In genomic region chr6:86907191-86907590, GRCm38 (mm10) we compare ENCODE assay signal across 24 mouse cellular contexts. TPM values are rescaled to one million over a fixed set of nuclear protein-coding genes. Genes with fewer than 3 reads are reported as not detected.
DNase-seq lines count a peak whose midpoint lies in the region; ATAC-seq and TF ChIP-seq lines count a peak whose summit lies in the region.
"Had no signal": no experiment of that assay in that cellular context is flagged by ENCODE, and none has a peak within 500 bp of the region (broad histone marks: within the 10 kb centered on the region; RNA-seq: fewer than 3 reads in every experiment).

No protein-coding gene starts in this region.

- WGBS in liver, embryonic 14.5 days (ENCODE audit: insufficient replicate concordance) = 39% methylated on average over 2 of the region's 2 CpGs

- peak; percentile 34; the same call in 1 of the 2 replicates for TF ChIP-seq EP300 in liver, embryonic 14.5 days (IDR thresholded peaks at IDR 0.05; ENCODE audit: low read depth)

- no peak for DNase-seq in layer of hippocampus, adult 2 months (ENCODE audit: low spot score in 2 of 2)
- no peak for DNase-seq in layer of hippocampus, postnatal 10 days (ENCODE audit: low spot score in 2 of 2)
- peak in 1 of 3 experiments; percentile 13 for DNase-seq in liver, embryonic 14.5 days (ENCODE audit: low read depth in 3 of 3, low spot score in 3 of 3)
- no peak for DNase-seq in liver
- DNase-seq in urinary bladder, adult 2 months (ENCODE audit: low spot score) = no peak
- DNase-seq: adrenal gland, adult 2 months; adrenal gland, postnatal 14 days; B cell, adult 2 months; cerebellum, adult 11 months; cerebellum, adult 9-11 months; cerebellum, postnatal 25 days; forebrain, postnatal 0 days; gastrocnemius, adult 2 months; gastrocnemius, postnatal 14 days; heart, postnatal 14 days; heart, postnatal 4 days had no signal

- H3K4me3 ChIP-seq in layer of hippocampus, adult 2 months = no peak overlapping the region
- no peak overlapping the region for H3K4me3 ChIP-seq in liver, embryonic 14.5 days (ENCODE audit: insufficient read depth in 1 of 2, low read depth in 2 of 2, low read length in 2 of 2)
- H3K4me3 ChIP-seq: embryonic facial prominence, embryonic 12.5 days; embryonic facial prominence, embryonic 15.5 days; gastrocnemius, adult 2 months; heart, embryonic 13.5 days had no signal

- ATAC-seq in liver, embryonic 14.5 days (ENCODE audit: insufficient read depth) = peak; percentile 50; the same call in 1 of the 2 replicates
- 0 out of 2 replicates have a peak, but pooled peaks have one; percentile 51 for ATAC-seq in megakaryocyte-erythroid progenitor cell, adult 5-6 weeks (replicated peaks; ENCODE audit: low FRiP score, low TSS enrichment, poor library complexity, severe bottlenecking)
- ATAC-seq: forebrain, embryonic 14.5 days; forebrain, postnatal 0 days had no signal

- no peak overlapping the region for H3K4me2 ChIP-seq in liver, embryonic 14.5 days (ENCODE audit: low read depth)
- H3K4me2 ChIP-seq: embryonic facial prominence, embryonic 12.5 days; embryonic facial prominence, embryonic 15.5 days; heart, embryonic 13.5 days; hindbrain, embryonic 14.5 days had no signal

- no peak overlapping the region for H3K9ac ChIP-seq in liver, embryonic 14.5 days (replicated peaks)
- H3K9ac ChIP-seq: embryonic facial prominence, embryonic 12.5 days; embryonic facial prominence, embryonic 15.5 days; forebrain, postnatal 0 days; heart, embryonic 13.5 days; hindbrain, embryonic 14.5 days had no signal

- H3K27ac ChIP-seq in layer of hippocampus, adult 2 months = peak overlapping the region; percentile 62; the same call in 1 of the 2 replicates
- no peak overlapping the region for H3K27ac ChIP-seq in liver, embryonic 14.5 days
- H3K27ac ChIP-seq: embryonic facial prominence, embryonic 12.5 days; embryonic facial prominence, embryonic 15.5 days; heart, embryonic 13.5 days; hindbrain, embryonic 14.5 days had no signal

- no peaks in the 10 kb centered on the region for H3K36me3 ChIP-seq in liver, embryonic 14.5 days (replicated peaks; ENCODE audit: control insufficient read depth, insufficient read depth, low read depth)
- H3K36me3 ChIP-seq: embryonic facial prominence, embryonic 12.5 days; embryonic facial prominence, embryonic 15.5 days had no signal

- peaks cover 0 to 2% of the 10 kb centered on the region in 2 experiments; a peak in 2 of 4 replicates for H3K4me1 ChIP-seq in liver, embryonic 14.5 days (replicated peaks; ENCODE audit: control insufficient read depth in 2 of 2, insufficient read depth in 2 of 2, low read length in 1 of 2)
- H3K4me1 ChIP-seq: embryonic facial prominence, embryonic 12.5 days; embryonic facial prominence, embryonic 15.5 days had no signal

- no peak for TF ChIP-seq CTCF in layer of hippocampus, adult 2 months (conservative IDR thresholded peaks at IDR 0.05)
- TF ChIP-seq CTCF in liver, embryonic 14.5 days (IDR thresholded peaks at IDR 0.05; ENCODE audit: low read depth) = no peak

- no peaks in the 10 kb centered on the region for H3K9me3 ChIP-seq in liver, embryonic 14.5 days (ENCODE audit: control insufficient read depth, low read length)
- H3K9me3 ChIP-seq: embryonic facial prominence, embryonic 12.5 days; embryonic facial prominence, embryonic 15.5 days; G1E; heart, embryonic 13.5 days had no signal

- H3K27me3 ChIP-seq in liver, embryonic 14.5 days (ENCODE audit: control insufficient read depth, insufficient read depth, low read length) = no peaks in the 10 kb centered on the region
- H3K27me3 ChIP-seq: CH12.LX; embryonic facial prominence, embryonic 12.5 days; embryonic facial prominence, embryonic 15.5 days; heart, embryonic 13.5 days had no signal

RNA-seq across cellular contexts. Expression of gene Aak1, which starts 57.9 kb away (rescaled TPM):
- 100 to 1,000 TPM; 445 to 462 TPM for total RNA-seq in layer of hippocampus, adult 2 months (2021)
- total RNA-seq in layer of hippocampus, postnatal 10 days (2021) = 100 to 1,000 TPM; 276 to 295 TPM
- 2.0 and 2.4 TPM in 2 replicates for polyA plus RNA-seq in liver, embryonic 14.5 days (2012; rRNA removed)
- polyA plus RNA-seq in liver, embryonic 14.5 days (2014; fragmentation: Nextera tagmentation; extraction: Ambion mirVana) = 3.9 and 4.2 TPM in 2 replicates
- 23.7 and 33.3 TPM in 2 replicates for total RNA-seq in megakaryocyte-erythroid progenitor cell, adult 5-6 weeks (2014; fragmentation: Nextera tagmentation)
- total RNA-seq in megakaryocyte-erythroid progenitor cell, adult 5-6 weeks (2017) = 7.0 and 7.9 TPM in 2 replicates
- 21.2 and 21.9 TPM in 2 replicates for polyA plus RNA-seq in urinary bladder, adult 2 months (2012; rRNA removed)

Comparison
In these comparisons a context has a peak if more than half of its experiments do, and no peak if none do; other contexts are left out.
1. RNA of gene Aak1, which starts 57.9 kb away (total RNA-seq): 445 to 462 TPM in layer of hippocampus, adult 2 months and 276 to 295 TPM in layer of hippocampus, postnatal 10 days; 7.0 to 33.3 TPM in megakaryocyte-erythroid progenitor cell, adult 5-6 weeks; every median in the first group is over 4 times any median in the second.